Mouse (Mus musculus): Measurements from ENCODE around the gene Pitpnm1.

Gene Pitpnm1

GRCm38 (mm10) chr19:4142416-4143173 is 42.8 kb downstream of the Pitpnm1 start:
- no peak for DNase-seq (ENCODE audit: low spot score)

- DNase-seq (ENCODE audit: low spot score): no peak
Observed at GRCm38 (mm10) chr19:4143759-4144268, 44.0 kb downstream of the Pitpnm1 start, which contains the start of gene Cabp4. Cabp4 (minus strand) TSS chr19:4144033.

DNA sequence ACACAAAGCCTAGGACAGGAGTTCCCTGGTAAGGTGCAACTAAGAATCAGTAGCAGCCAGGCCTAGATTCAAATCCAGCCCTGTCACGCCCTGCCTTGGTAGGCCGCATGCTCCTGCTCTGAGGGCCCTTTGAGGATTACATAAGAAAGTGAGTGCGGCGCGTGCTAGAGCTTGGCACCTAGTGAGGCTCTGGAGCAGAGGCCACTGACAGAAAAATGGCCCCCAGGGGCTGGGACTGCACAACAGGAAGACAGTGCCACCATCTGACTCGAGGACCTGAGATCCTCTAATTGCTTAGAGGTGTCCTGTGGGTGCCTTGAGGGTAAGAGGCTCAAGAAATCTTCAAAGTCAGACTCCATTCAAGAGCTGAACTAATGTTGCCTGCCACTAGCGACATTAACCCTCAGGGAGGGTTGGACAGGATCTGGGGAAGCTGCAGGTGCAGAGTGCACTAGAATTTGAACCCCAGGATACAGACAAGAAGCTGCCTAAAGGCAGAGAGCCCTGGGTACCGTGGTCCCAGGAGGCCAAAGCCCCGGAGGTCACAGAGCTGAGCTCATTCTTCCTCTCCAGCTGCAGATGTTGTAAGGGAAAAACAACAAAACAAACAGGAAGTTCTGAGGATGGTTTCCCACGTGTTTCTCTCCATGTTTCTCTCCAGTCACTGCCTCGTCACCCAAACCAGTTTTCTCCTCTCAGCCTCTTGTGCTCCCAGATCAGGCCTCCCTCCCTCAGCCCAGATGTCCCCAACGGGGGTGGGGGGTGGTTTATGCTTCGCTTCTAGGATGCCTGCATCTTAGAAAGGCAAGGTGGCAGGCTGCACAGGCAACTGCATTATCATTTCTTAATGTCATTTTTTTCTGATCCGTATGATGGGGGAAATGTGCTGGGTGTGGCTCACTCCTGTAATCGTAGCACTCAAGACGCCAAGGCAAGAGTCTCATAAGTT is 45.0 kb downstream of the Pitpnm1 start:
- DNase-seq (ENCODE audit: low spot score): no peak

DNA sequence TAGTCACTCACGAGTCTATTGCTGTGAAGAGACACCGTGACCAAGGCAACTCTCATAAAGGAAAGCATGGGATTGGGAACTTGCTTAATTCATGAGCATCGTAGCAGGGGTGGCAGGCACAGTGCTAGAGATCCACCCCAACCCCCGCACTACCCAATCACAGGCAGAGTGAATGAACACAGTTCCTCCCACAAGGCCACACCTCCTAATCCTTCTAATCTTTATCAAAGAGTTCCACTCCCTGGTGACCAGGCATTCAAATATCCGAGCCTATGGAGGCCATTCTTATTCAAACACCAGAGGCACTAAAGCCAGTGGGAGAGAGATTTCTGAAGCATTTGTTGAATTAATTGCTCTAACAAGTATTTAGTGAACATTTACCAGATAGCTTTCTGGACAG is 46.1 kb downstream of the Pitpnm1 start:
- DNase-seq (ENCODE audit: low spot score): no peak

GRCm38 (mm10) chr19:4146366-4147021 is 46.7 kb downstream of the Pitpnm1 start:
- DNase-seq (ENCODE audit: low spot score): no peak

DNA sequence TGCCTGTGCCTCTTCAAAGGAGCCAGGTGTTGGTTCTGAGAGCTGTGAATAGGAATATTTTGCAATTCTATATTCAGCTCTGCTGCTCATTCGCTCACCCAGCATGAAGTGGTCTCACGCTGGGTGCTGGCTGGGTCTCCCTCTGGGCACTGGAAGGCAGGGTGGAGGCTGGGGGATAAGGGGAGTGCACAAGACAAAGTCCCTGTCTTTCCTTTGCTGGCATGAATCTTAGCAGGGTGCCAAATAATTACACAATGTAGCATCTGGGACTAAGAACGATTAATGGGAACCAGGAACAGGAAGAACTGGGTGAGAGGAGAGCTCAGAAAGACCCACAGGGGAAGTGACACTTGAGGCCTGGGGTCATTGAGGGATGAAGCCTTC is 47.2 kb downstream of the Pitpnm1 start:
- no peak for DNase-seq (ENCODE audit: low spot score)

GRCm38 (mm10) chr19:4147782-4148490 is 48.1 kb downstream of the Pitpnm1 start:
- DNase-seq (ENCODE audit: low spot score): no peak

- peak; percentile 93 for DNase-seq (ENCODE audit: low spot score)
Observed at GRCm38 (mm10) chr19:4148491-4148806, 48.7 kb downstream of the Pitpnm1 start, which contains the start of gene Coro1b. Coro1b (plus strand) TSS chr19:4148619.

GRCm38 (mm10) chr19:4148819-4149218 is 49.0 kb downstream of the Pitpnm1 start:
- DNase-seq (ENCODE audit: low spot score): no peak

- no peak for DNase-seq (ENCODE audit: low spot score)
Observed at GRCm38 (mm10) chr19:4149283-4149682, 49.5 kb downstream of the Pitpnm1 start.

- DNase-seq (ENCODE audit: low spot score): no peak
Observed at GRCm38 (mm10) chr19:4149764-4150461, 50.1 kb downstream of the Pitpnm1 start.

GRCm38 (mm10) chr19:4150567-4151487 is 51.0 kb downstream of the Pitpnm1 start:
- DNase-seq (ENCODE audit: low spot score): peak; percentile 71

GRCm38 (mm10) chr19:4151488-4151860 is 51.7 kb downstream of the Pitpnm1 start:
- no peak for DNase-seq (ENCODE audit: low spot score)

DNA sequence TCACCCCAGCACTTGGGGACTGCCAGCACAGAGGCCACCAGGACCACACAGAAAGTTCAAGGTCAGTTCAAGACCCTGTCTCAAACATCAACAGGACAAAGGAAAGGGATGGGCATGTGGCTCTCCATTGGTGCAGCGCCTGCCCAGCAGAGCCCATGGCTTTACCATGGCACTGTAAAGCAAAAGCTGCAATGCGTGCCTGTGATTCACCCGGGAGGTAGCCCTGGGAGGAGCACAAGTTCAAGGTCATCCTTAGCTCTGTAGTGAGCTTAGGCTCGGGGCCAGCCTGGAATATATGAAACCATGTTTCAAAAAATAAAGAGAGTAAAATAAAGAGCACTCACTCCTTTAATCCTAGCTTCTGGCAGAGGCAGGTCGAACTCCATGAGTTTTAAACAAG is 52.1 kb downstream of the Pitpnm1 start:
- DNase-seq (ENCODE audit: low spot score): no peak

DNA sequence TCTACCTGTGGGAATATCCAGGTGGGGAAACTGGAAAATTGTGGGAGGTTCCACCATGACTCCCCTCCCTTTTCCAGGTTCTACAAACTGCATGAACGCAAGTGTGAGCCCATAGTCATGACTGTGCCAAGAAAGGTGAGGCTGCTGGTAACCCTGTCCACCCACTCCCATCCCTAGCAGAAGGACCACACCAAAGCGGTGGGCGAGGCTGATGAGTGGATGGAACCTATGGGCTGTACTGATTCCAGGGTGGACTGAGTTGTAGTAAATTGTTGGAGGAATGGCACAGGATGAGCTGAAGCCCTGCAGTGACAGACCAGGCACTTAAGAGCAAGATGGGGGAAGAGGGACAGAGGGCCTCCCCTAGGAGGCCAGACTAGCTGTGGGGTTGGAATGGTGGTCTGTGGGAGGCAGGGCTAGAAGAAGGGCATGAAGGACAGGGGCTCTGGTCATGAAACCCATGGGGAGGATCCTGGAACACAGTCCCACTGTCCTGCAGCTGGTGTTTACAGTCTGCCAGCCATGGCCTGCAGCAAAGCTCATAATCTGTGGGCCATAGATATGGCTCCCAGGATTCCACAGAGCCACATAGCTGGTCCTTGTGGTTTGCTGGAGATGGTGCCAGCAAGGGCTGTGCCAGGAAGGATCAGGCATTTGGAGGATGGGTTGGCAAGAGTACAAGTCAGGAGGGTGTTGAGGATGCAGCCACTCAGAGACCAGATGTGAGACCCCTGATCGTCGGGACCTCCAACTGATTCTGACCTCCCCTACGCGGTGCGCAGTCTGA is 52.8 kb downstream of the Pitpnm1 start:
- DNase-seq (ENCODE audit: low spot score): no peak

DNA sequence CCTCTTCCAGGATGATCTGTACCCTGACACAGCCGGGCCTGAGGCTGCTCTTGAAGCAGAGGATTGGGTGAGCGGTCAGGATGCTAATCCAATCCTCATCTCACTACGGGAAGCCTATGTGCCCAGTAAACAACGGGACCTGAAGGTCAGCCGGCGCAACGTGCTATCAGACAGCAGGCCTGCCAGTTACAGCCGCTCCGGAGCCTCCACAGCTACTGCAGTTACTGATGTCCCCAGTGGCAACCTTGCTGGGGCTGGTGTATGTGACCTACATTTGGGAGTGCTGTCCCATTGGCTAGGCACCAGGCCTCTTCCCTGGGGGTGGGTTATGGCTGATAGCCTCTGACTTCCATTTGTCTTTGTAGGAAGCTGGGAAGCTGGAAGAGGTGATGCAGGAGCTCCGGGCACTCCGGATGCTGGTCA is 53.4 kb downstream of the Pitpnm1 start, which contains the start of gene Ptprcap:
Gene Ptprcap, plus strand, starts transcription at position 373 of the 423 bp plus-strand sequence.
- DNase-seq (ENCODE audit: low spot score): no peak

- DNase-seq (ENCODE audit: low spot score): no peak
Observed at GRCm38 (mm10) chr19:4154437-4155222, 54.8 kb downstream of the Pitpnm1 start.
